ENCODE assay signal across 9 mouse cellular contexts in genomic region chr1:40802759-40803158, GRCm38 (mm10). TPM values are rescaled to one million over a fixed set of nuclear protein-coding genes. Genes with fewer than 3 reads are reported as not detected.
A peak's percentile ranks its signal among the peaks of the same experiment; 100 is the strongest.
DNase-seq lines count a peak whose midpoint lies in the region; ATAC-seq and TF ChIP-seq lines count a peak whose summit lies in the region.
"Had no signal": no experiment of that assay in that cellular context is flagged by ENCODE, and none has a peak within 500 bp of the region (broad histone marks: within the 10 kb centered on the region; RNA-seq: fewer than 3 reads in every experiment).

No protein-coding gene starts in this region.

- no peak overlapping the region for H3K27ac ChIP-seq in spleen, adult 2 months (ENCODE audit: insufficient read depth, low read length)
- H3K27ac ChIP-seq in hindbrain, postnatal 0 days, result no peak overlapping the region
- H3K27ac ChIP-seq: heart, embryonic 13.5 days had no signal

- no peaks in the 10 kb centered on the region for H3K4me1 ChIP-seq in spleen, adult 2 months (ENCODE audit: control insufficient read depth, insufficient read depth, insufficient read length)
- H3K4me1 ChIP-seq in hindbrain, postnatal 0 days (ENCODE audit: insufficient read depth, low read length), result no peaks in the 10 kb centered on the region

- 0 out of 2 replicates have a peak, but pooled peaks have one; percentile 5 for TF ChIP-seq CTCF in spleen, adult 2 months (IDR thresholded peaks at IDR 0.05; ENCODE audit: extremely low read depth, insufficient read depth, insufficient read length, insufficient replicate concordance)
- peak; percentile 89 for TF ChIP-seq CTCF in hindbrain, postnatal 0 days (IDR thresholded peaks at IDR 0.05; ENCODE audit: low read depth)

- H3K4me3 ChIP-seq in spleen, adult 2 months (ENCODE audit: extremely low read depth, insufficient read depth, insufficient read length), result no peak overlapping the region
- H3K4me3 ChIP-seq in hindbrain, postnatal 0 days (ENCODE audit: low read length), result no peak overlapping the region
- H3K4me3 ChIP-seq: heart, embryonic 13.5 days had no signal

- TF ChIP-seq POLR2A in spleen, adult 2 months (IDR thresholded peaks at IDR 0.05; ENCODE audit: low read depth, low read length), result no peak

- H3K27me3 ChIP-seq in spleen, adult 2 months (ENCODE audit: control insufficient read depth, insufficient read depth, low read length), result no peaks in the 10 kb centered on the region
- no peaks in the 10 kb centered on the region for H3K27me3 ChIP-seq in hindbrain, postnatal 0 days (ENCODE audit: insufficient read depth, low read length)
- H3K27me3 ChIP-seq: heart, embryonic 13.5 days had no signal

- H3K36me3 ChIP-seq in spleen, adult 2 months (ENCODE audit: control insufficient read depth, insufficient read depth, low read length), result no peaks in the 10 kb centered on the region
- H3K36me3 ChIP-seq in hindbrain, postnatal 0 days (ENCODE audit: insufficient read depth, low read length), result no peaks in the 10 kb centered on the region
- H3K36me3 ChIP-seq: heart, embryonic 13.5 days had no signal

- H3K9me3 ChIP-seq in hindbrain, postnatal 0 days (ENCODE audit: low read length), result no peaks in the 10 kb centered on the region
- H3K9me3 ChIP-seq: heart, embryonic 13.5 days had no signal

- DNase-seq in cerebellum, adult 18-20 months, result peak; percentile 41 to 51
- DNase-seq in spleen, adult 2 months (ENCODE audit: low read depth in 1 of 2, low spot score in 2 of 2), result peak; percentile 18 to 33
- no peak for DNase-seq in spleen, adult 12 weeks (ENCODE audit: low spot score)
- DNase-seq in cerebellum, postnatal 25 days, result peak; percentile 37 to 65
- DNase-seq in hindbrain, postnatal 0 days (ENCODE audit: low spot score), result peak; percentile 78
- peak; percentile 45 for DNase-seq in left cerebral cortex, postnatal 4 days
- DNase-seq in right cerebral cortex, adult 18-20 months, result peak; percentile 50

- intact Hi-C loops in left cerebral cortex, postnatal 4 days (cut with DNase I), result no loop called here

- H3K4me2 ChIP-seq in hindbrain, postnatal 0 days (ENCODE audit: low read depth, low read length), result no peak overlapping the region
- H3K4me2 ChIP-seq: heart, embryonic 13.5 days had no signal

- H3K9ac ChIP-seq in hindbrain, postnatal 0 days (replicated peaks; ENCODE audit: low read length), result no peak overlapping the region
- H3K9ac ChIP-seq: heart, embryonic 13.5 days had no signal

- no peak for ATAC-seq in cerebellum, adult (ENCODE audit: insufficient number of reproducible peaks, low FRiP score, low TSS enrichment)
- ATAC-seq in hindbrain, postnatal 0 days, result 0 out of 2 replicates have a peak, but pooled peaks have one; percentile 49

- WGBS in spleen, adult 2 months, result 22% methylated on average over 3 of the region's 3 CpGs
- 24% methylated on average over 3 of the region's 3 CpGs for WGBS in hindbrain, postnatal 0 days

RNA-seq across cellular contexts. Expression of gene Tmem182, which starts 2.6 kb away (rescaled TPM):
- 0.02 and 0.07 TPM in 2 replicates for polyA plus RNA-seq in spleen, adult 2 months (2012; rRNA removed)
- total RNA-seq in hindbrain, postnatal 0 days (2014; rRNA removed), result 0.05 and 1.2 TPM in 2 replicates
- 0.29 and 0.31 TPM in 2 replicates for polyA plus RNA-seq in hindbrain, postnatal 0 days (2015; fragmentation: Nextera tagmentation; extraction: Ambion mirVana)
- under 1 TPM in 1 of 2 experiments, not detected in 1; 0.18 TPM for total RNA-seq in left cerebral cortex, postnatal 4 days (2021)

RNA-seq across cellular contexts. Expression of gene Mfsd9, which starts 12.3 kb away (rescaled TPM):
- 0.83 and 1.00 TPM in 2 replicates for polyA plus RNA-seq in spleen, adult 2 months (2012; rRNA removed)
- total RNA-seq in hindbrain, postnatal 0 days (2014; rRNA removed), result 10.7 and 12.9 TPM in 2 replicates
- polyA plus RNA-seq in hindbrain, postnatal 0 days (2015; fragmentation: Nextera tagmentation; extraction: Ambion mirVana), result 4.9 and 5.5 TPM in 2 replicates
- total RNA-seq in left cerebral cortex, postnatal 4 days (2021), result 1 to 10 TPM; 9.1 to 9.7 TPM
